Mouse (Mus musculus) liver, embryonic 13.5 days (tissue): ENCODE measurements around the gene Exosc5. TPM values are rescaled to one million over a fixed set of nuclear protein-coding genes. Genes with fewer than 3 reads are reported as not detected.

Experiments used
- ATAC-seq: fragments of 200-750 bp; cut with Nextera tagmentation; 2 replicates; pipeline ENCODE4 v1.8.0; 2017; ENCODE audit warnings: low read depth, mild to moderate bottlenecking, moderate number of reproducible peaks, moderate library complexity
- DNase-seq: peaks from one replicate; pipeline ENCODE4 v3.0.0; 2022
- H3K27ac ChIP-seq: fragments of 300-500 bp; sonication (generic); 2 replicates; pipeline ENCODE4 v1.5.1; 2015; ENCODE audit warnings: moderate library complexity, mild to moderate bottlenecking, inconsistent platforms
- H3K27me3 ChIP-seq: fragments of 300-500 bp; sonication (generic); 2 replicates; pipeline ENCODE4 v1.6.1; 2015; ENCODE audit warnings: mild to moderate bottlenecking, inconsistent platforms
- H3K36me3 ChIP-seq: fragments of 300-500 bp; sonication (generic); 2 replicates; pipeline ENCODE4 v1.6.1; 2015; ENCODE audit warnings: mild to moderate bottlenecking, inconsistent platforms
- H3K4me1 ChIP-seq: fragments of 300-500 bp; sonication (generic); replicated peaks from 2 replicates; pipeline ENCODE4 v1.6.1; 2015; ENCODE audit warnings: inconsistent platforms
- H3K4me2 ChIP-seq: fragments of 300-500 bp; sonication (generic); 2 replicates; pipeline ENCODE4 v1.6.1; 2015; ENCODE audit warnings: inconsistent platforms, mild to moderate bottlenecking, moderate library complexity
- H3K4me3 ChIP-seq: fragments of 300-500 bp; sonication (generic); replicated peaks from 2 replicates; pipeline ENCODE4 v1.5.1; 2015; ENCODE audit warnings: mild to moderate bottlenecking, inconsistent platforms
- H3K9ac ChIP-seq: fragments of 300-500 bp; sonication (generic); 2 replicates; pipeline ENCODE4 v1.6.1; 2015; ENCODE audit warnings: mild to moderate bottlenecking, inconsistent platforms
- H3K9me3 ChIP-seq: fragments of 300-500 bp; sonication (generic); replicated peaks from 2 replicates; pipeline ENCODE4 v1.6.1; 2016; ENCODE audit warnings: inconsistent platforms
- WGBS: fragments of 180-500 bp; shearing (Covaris S2); methylation state at CpG from one replicate; pipeline ENCODE4 v1.1.7; 2015; ENCODE audit not compliant: insufficient replicate concordance; 5-methylcytosine and 5-hydroxymethylcytosine counted together
- polyA plus RNA-seq: library from polyadenylated mRNA; unstranded; fragments of >200 nt; fragmentation: Nextera tagmentation; extraction: Ambion mirVana; gene quantifications from 2 replicates; pipeline ENCODE4 v1.2.1, GENCODE M21; 2015

Gene Exosc5
- polyA plus RNA-seq, 1 experiment from 2014 or later, result 68.8 TPM

- H3K4me3 ChIP-seq, result no peak overlapping the region
- peaks cover 8% of the 10 kb centered on the region; the same call in 1 of the 2 replicates for H3K9me3 ChIP-seq
- H3K36me3 ChIP-seq, result peaks cover 4% of the 10 kb centered on the region; the same call in 1 of the 2 replicates
- DNase-seq, result no peak
- H3K9ac ChIP-seq, result no peak overlapping the region
- no peak for ATAC-seq
- H3K27ac ChIP-seq, result no peak overlapping the region
- H3K4me1 ChIP-seq, result no peaks in the 10 kb centered on the region; the same call in 1 of the 2 replicates
- no peak overlapping the region for H3K4me2 ChIP-seq
- 86% methylated on average over 4 of the region's 4 CpGs for WGBS
- H3K27me3 ChIP-seq, result no peaks in the 10 kb centered on the region
Measured at GRCm38 (mm10) chr7:25639754-25640153, 19.2 kb upstream of the Exosc5 start.

- H3K4me2 ChIP-seq, result no peak overlapping the region
- WGBS, result 37% methylated on average over 10 of the region's 10 CpGs
- H3K4me1 ChIP-seq, result peaks cover 4% of the 10 kb centered on the region
- no peak for ATAC-seq
- no peak for DNase-seq
- H3K27ac ChIP-seq, result no peak overlapping the region
- no peak overlapping the region for H3K4me3 ChIP-seq
- peaks cover 8% of the 10 kb centered on the region; the same call in 1 of the 2 replicates for H3K9me3 ChIP-seq
- H3K9ac ChIP-seq, result no peak overlapping the region
- no peaks in the 10 kb centered on the region for H3K27me3 ChIP-seq
- H3K36me3 ChIP-seq, result peaks cover 4% of the 10 kb centered on the region; the same call in 1 of the 2 replicates
Measured at GRCm38 (mm10) chr7:25644136-25644535, 14.8 kb upstream of the Exosc5 start.

GRCm38 (mm10) chr7:25644631-25645030 lies 14.3 kb upstream of the Exosc5 start:
- H3K9ac ChIP-seq, result no peak overlapping the region
- ATAC-seq (no peak), DNase-seq (no peak)
- H3K4me1 ChIP-seq, result peaks cover 9% of the 10 kb centered on the region
- no peaks in the 10 kb centered on the region for H3K27me3 ChIP-seq
- H3K27ac ChIP-seq, result no peak overlapping the region
- H3K4me3 ChIP-seq, result no peak overlapping the region
- H3K4me2 ChIP-seq, result no peak overlapping the region
- peaks cover 4% of the 10 kb centered on the region; the same call in 1 of the 2 replicates for H3K36me3 ChIP-seq
- WGBS, result 47% methylated on average over 4 of the region's 4 CpGs
- peaks cover 8% of the 10 kb centered on the region; the same call in 1 of the 2 replicates for H3K9me3 ChIP-seq

GRCm38 (mm10) chr7:25645074-25645473 lies 13.9 kb upstream of the Exosc5 start:
- DNase-seq (no peak), ATAC-seq (no peak)
- Histone ChIP-seq H3K9me3 (peaks cover 8% of the 10 kb centered on the region; the same call in 1 of the 2 replicates), H3K27ac (no peak overlapping the region), H3K36me3 (peaks cover 4% of the 10 kb centered on the region; the same call in 1 of the 2 replicates), H3K4me1 (peaks cover 13% of the 10 kb centered on the region), H3K4me3 (no peak overlapping the region), H3K27me3 (no peaks in the 10 kb centered on the region), H3K9ac (no peak overlapping the region), H3K4me2 (no peak overlapping the region)
- WGBS, result 53% methylated on average over 14 of the region's 14 CpGs

- Histone ChIP-seq H3K36me3 (no peaks in the 10 kb centered on the region), H3K4me2 (no peak overlapping the region), H3K9me3 (peaks cover 5% of the 10 kb centered on the region; the same call in 1 of the 2 replicates), H3K4me1 (peaks cover 20% of the 10 kb centered on the region), H3K27me3 (no peaks in the 10 kb centered on the region), H3K4me3 (no peak overlapping the region), H3K9ac (no peak overlapping the region), H3K27ac (no peak overlapping the region)
- DNase-seq, result no peak
- 50% methylated on average over 5 of the region's 5 CpGs for WGBS
- no peak for ATAC-seq
Measured at GRCm38 (mm10) chr7:25647574-25648123, 11.3 kb upstream of the Exosc5 start.

- Histone ChIP-seq H3K27me3 (no peaks in the 10 kb centered on the region), H3K4me2 (no peak overlapping the region), H3K36me3 (no peaks in the 10 kb centered on the region), H3K27ac (peak overlapping the region; percentile 43), H3K9ac (no peak overlapping the region), H3K9me3 (no peaks in the 10 kb centered on the region), H3K4me1 (peaks cover 20% of the 10 kb centered on the region), H3K4me3 (no peak overlapping the region)
- DNase-seq, result no peak
- 20% methylated on average over 5 of the region's 5 CpGs for WGBS
- ATAC-seq, result no peak
Measured at GRCm38 (mm10) chr7:25649839-25650238, 9.1 kb upstream of the Exosc5 start.

- H3K4me2 ChIP-seq, result 0 out of 2 replicates have a peak overlapping the region, but pooled peaks have one; percentile 2
- no peaks in the 10 kb centered on the region for H3K9me3 ChIP-seq
- H3K4me3 ChIP-seq, result no peak overlapping the region
- no peak overlapping the region for H3K9ac ChIP-seq
- no peaks in the 10 kb centered on the region for H3K36me3 ChIP-seq
- H3K4me1 ChIP-seq, result peaks cover 20% of the 10 kb centered on the region
- ATAC-seq, result no peak
- WGBS, result 43% methylated on average over 8 of the region's 8 CpGs
- H3K27ac ChIP-seq, result peak overlapping the region; percentile 39; the same call in 1 of the 2 replicates
- no peak for DNase-seq
- no peaks in the 10 kb centered on the region for H3K27me3 ChIP-seq
Measured at GRCm38 (mm10) chr7:25651281-25651680, 7.7 kb upstream of the Exosc5 start.

GRCm38 (mm10) chr7:25652244-25652759 lies 6.7 kb upstream of the Exosc5 start:
- H3K9ac ChIP-seq, result no peak overlapping the region
- ATAC-seq (no peak), DNase-seq (no peak)
- H3K36me3 ChIP-seq, result no peaks in the 10 kb centered on the region
- H3K4me3 ChIP-seq, result no peak overlapping the region
- no peaks in the 10 kb centered on the region for H3K27me3 ChIP-seq
- H3K4me2 ChIP-seq, result no peak overlapping the region
- H3K27ac ChIP-seq, result no peak overlapping the region
- no peaks in the 10 kb centered on the region for H3K9me3 ChIP-seq
- H3K4me1 ChIP-seq, result peaks cover 23% of the 10 kb centered on the region
- 38% methylated on average over 12 of the region's 12 CpGs for WGBS

- Histone ChIP-seq H3K27me3 (no peaks in the 10 kb centered on the region), H3K4me3 (no peak overlapping the region), H3K9me3 (no peaks in the 10 kb centered on the region), H3K4me2 (no peak overlapping the region), H3K4me1 (peaks cover 36% of the 10 kb centered on the region), H3K27ac (peak overlapping the region; percentile 18), H3K9ac (no peak overlapping the region), H3K36me3 (no peaks in the 10 kb centered on the region)
- WGBS, result 58% methylated on average over 11 of the region's 11 CpGs
- DNase-seq, result no peak
- no peak for ATAC-seq
Measured at GRCm38 (mm10) chr7:25655601-25656428, 3.1 kb upstream of the Exosc5 start.

GRCm38 (mm10) chr7:25657785-25658184 lies 1.2 kb upstream of the Exosc5 start:
- Histone ChIP-seq H3K27me3 (no peaks in the 10 kb centered on the region), H3K9ac (peak overlapping the region; percentile 64), H3K4me1 (peaks cover 36% of the 10 kb centered on the region), H3K9me3 (no peaks in the 10 kb centered on the region), H3K36me3 (peaks cover 13% of the 10 kb centered on the region), H3K4me2 (peak overlapping the region; percentile 80), H3K4me3 (peak overlapping the region; percentile 77), H3K27ac (no peak overlapping the region; the same call in 1 of the 2 replicates)
- WGBS, result 21% methylated on average over 10 of the region's 10 CpGs
- DNase-seq (no peak), ATAC-seq (no peak)

- 89% methylated on average over 8 of the region's 8 CpGs for WGBS
Measured at GRCm38 (mm10) chr7:25666381-25666780, 7.4 kb downstream of the Exosc5 start.

More at GRCm38 (mm10) chr7:25666381-25666780, 7.4 kb downstream of the Exosc5 start:
- Histone ChIP-seq H3K4me1 (no peaks in the 10 kb centered on the region; the same call in 1 of the 2 replicates), H3K27me3 (no peaks in the 10 kb centered on the region), H3K4me2 (no peak overlapping the region), H3K9me3 (no peaks in the 10 kb centered on the region), H3K9ac (no peak overlapping the region), H3K27ac (no peak overlapping the region), H3K4me3 (no peak overlapping the region), H3K36me3 (peaks cover 74% of the 10 kb centered on the region)
- ATAC-seq (no peak), DNase-seq (no peak)
